Comparison of ENCODE assay signal across 9 mouse cellular contexts in genomic region chr12:4524546-4524945, GRCm38 (mm10). TPM values are rescaled to one million over a fixed set of nuclear protein-coding genes. Genes with fewer than 3 reads are reported as not detected.
DNase-seq lines count a peak whose midpoint lies in the region; ATAC-seq and TF ChIP-seq lines count a peak whose summit lies in the region.
"Had no signal": no experiment of that assay in that cellular context is flagged by ENCODE, and none has a peak within 500 bp of the region (broad histone marks: within the 10 kb centered on the region; RNA-seq: fewer than 3 reads in every experiment).

No protein-coding gene starts in this region.

- H3K4me3 ChIP-seq in ES-Bruce4 (ENCODE audit: low read depth, low read length) (0 out of 2 replicates have a peak overlapping the region, but pooled peaks have one; percentile 4), G1E (ENCODE audit: low read depth, low read length) (peak overlapping the region; percentile 44; the same call in 1 of the 2 replicates)
- no peak overlapping the region for H3K4me3 ChIP-seq in midbrain, embryonic 12.5 days

- ATAC-seq in G1E (ENCODE audit: extremely low read depth, insufficient number of reproducible peaks, low FRiP score, poor library complexity, severe bottlenecking) = no peak
- 0 out of 2 replicates have a peak, but pooled peaks have one; percentile 11 for ATAC-seq in midbrain, embryonic 12.5 days (ENCODE audit: low FRiP score, low read depth)

- no peak for TF ChIP-seq CTCF in ES-Bruce4 (IDR thresholded peaks at IDR 0.05; ENCODE audit: low read depth, low read length)
- TF ChIP-seq CTCF in G1E (IDR thresholded peaks at IDR 0.05; ENCODE audit: low read depth, low read length) = no peak

- TF ChIP-seq EP300 in ES-Bruce4 (IDR thresholded peaks at IDR 0.05; ENCODE audit: insufficient read depth, low read depth, low read length) = no peak

- no peaks in the 10 kb centered on the region; the same call in 1 of the 2 replicates for H3K27me3 ChIP-seq in ES-Bruce4 (ENCODE audit: control insufficient read depth, insufficient read depth, low read length, poor library complexity, severe bottlenecking)
- H3K27me3 ChIP-seq in G1E (ENCODE audit: insufficient read depth, low read length) = peaks cover 8% of the 10 kb centered on the region; the same call in 1 of the 2 replicates
- H3K27me3 ChIP-seq in midbrain, embryonic 12.5 days = no peaks in the 10 kb centered on the region

- no peaks in the 10 kb centered on the region for H3K36me3 ChIP-seq in ES-Bruce4 (ENCODE audit: control insufficient read depth, insufficient read depth, low read length, poor library complexity, severe bottlenecking)
- H3K36me3 ChIP-seq in G1E (replicated peaks) = no peaks in the 10 kb centered on the region
- no peaks in the 10 kb centered on the region for H3K36me3 ChIP-seq in midbrain, embryonic 12.5 days

- H3K4me2 ChIP-seq in midbrain, embryonic 12.5 days (replicated peaks) = peak overlapping the region; percentile 41; the same call in 1 of the 2 replicates

- no peaks in the 10 kb centered on the region for H3K9me3 ChIP-seq in ES-Bruce4 (replicated peaks; ENCODE audit: control insufficient read depth, insufficient read depth, low read length, poor library complexity, severe bottlenecking)
- no peaks in the 10 kb centered on the region for H3K9me3 ChIP-seq in G1E (replicated peaks)
- H3K9me3 ChIP-seq in midbrain, embryonic 12.5 days = no peaks in the 10 kb centered on the region

- peak; percentile 18 for DNase-seq in G1E (ENCODE audit: low spot score)
- peak; percentile 31 for DNase-seq in gastrocnemius, postnatal 10 days
- DNase-seq in thymus, postnatal 0 days (ENCODE audit: low spot score) = no peak
- DNase-seq in spleen, postnatal 36 days (ENCODE audit: low spot score in 2 of 2) = no peak
- DNase-seq in cerebellum, adult 9-10 months = no peak
- DNase-seq: adrenal gland, postnatal 25 days; lung, adult 18-20 months had no signal

- H3K9ac ChIP-seq in ES-Bruce4 (ENCODE audit: low read depth, poor library complexity, severe bottlenecking) = no peak overlapping the region; the same call in 1 of the 2 replicates
- H3K9ac ChIP-seq in midbrain, embryonic 12.5 days (replicated peaks) = no peak overlapping the region

- 36% methylated on average over 7 of the region's 7 CpGs for WGBS in midbrain, embryonic 12.5 days

- no peak for TF ChIP-seq POLR2A in ES-Bruce4 (IDR thresholded peaks at IDR 0.05; ENCODE audit: insufficient read depth, low read length)

- no peaks in the 10 kb centered on the region for H3K4me1 ChIP-seq in ES-Bruce4 (ENCODE audit: control insufficient read depth, insufficient read depth, low read length)
- H3K4me1 ChIP-seq in G1E (ENCODE audit: insufficient read depth, low read depth, low read length) = peaks cover 29% of the 10 kb centered on the region
- peaks cover 29% of the 10 kb centered on the region for H3K4me1 ChIP-seq in midbrain, embryonic 12.5 days

- no peak overlapping the region for H3K27ac ChIP-seq in ES-Bruce4 (ENCODE audit: insufficient read depth, low read length)
- H3K27ac ChIP-seq in midbrain, embryonic 12.5 days (replicated peaks) = peak overlapping the region; percentile 84; the same call in 1 of the 2 replicates

RNA-seq across cellular contexts. Expression of gene Ncoa1, which starts 47.6 kb away (rescaled TPM):
- polyA plus RNA-seq in ES-Bruce4 (2011; ENCODE audit: insufficient read depth, insufficient read length, low read depth, missing spikeins) = 18.0 and 21.9 TPM in 2 replicates
- 55.7 and 58.4 TPM in 2 replicates for total RNA-seq in G1E (2014; fragmentation: Nextera tagmentation)
- total RNA-seq in G1E (2017) = 12.3 and 12.6 TPM in 2 replicates
- polyA plus RNA-seq in G1E (2012) = 3.5 and 4.1 TPM in 2 replicates
- 10 to 100 TPM; 32.3 to 43.1 TPM for total RNA-seq in gastrocnemius, postnatal 10 days (2021)
- polyA plus RNA-seq in midbrain, embryonic 12.5 days (2016; fragmentation: Nextera tagmentation; extraction: Ambion mirVana) = 6.8 and 7.1 TPM in 2 replicates
- 5.9 and 7.6 TPM in 2 replicates for polyA plus RNA-seq in thymus, postnatal 0 days (2015; fragmentation: Nextera tagmentation; extraction: Ambion mirVana)

Comparison
In these comparisons a context has a peak if more than half of its experiments do, and no peak if none do; other contexts are left out.
1. DNase-seq: peak in G1E (single experiment) and gastrocnemius, postnatal 10 days (single experiment); none in thymus, postnatal 0 days (single experiment), spleen, postnatal 36 days (0 of 2) and cerebellum, adult 9-10 months (single experiment).